In the genomic region with DNA sequence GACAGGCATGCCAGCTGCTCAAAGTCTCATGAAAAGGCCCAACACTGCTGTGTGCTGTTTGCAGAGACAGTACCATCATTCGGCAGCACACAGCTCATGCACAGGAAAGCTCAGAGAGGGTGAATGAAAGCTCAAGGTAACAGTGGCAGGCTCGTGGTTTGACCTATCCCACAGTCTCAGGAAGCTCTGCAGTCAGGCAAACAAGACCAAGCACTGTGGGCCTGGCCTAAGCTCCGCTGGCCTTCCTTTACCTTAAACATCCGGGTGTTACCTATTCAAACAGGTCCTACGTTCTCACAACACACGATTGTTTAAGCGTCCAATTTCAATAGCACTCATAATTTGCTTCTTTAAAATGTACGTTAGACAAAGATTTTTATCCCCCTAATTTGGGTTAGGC, we compare ENCODE assay signal across 10 mouse cellular contexts. TPM values are rescaled to one million over a fixed set of nuclear protein-coding genes. Genes with fewer than 3 reads are reported as not detected.
DNase-seq lines count a peak whose midpoint lies in the region; ATAC-seq and TF ChIP-seq lines count a peak whose summit lies in the region.
"Had no signal": no experiment of that assay in that cellular context is flagged by ENCODE, and none has a peak within 500 bp of the region (broad histone marks: within the 10 kb centered on the region; RNA-seq: fewer than 3 reads in every experiment).

No protein-coding gene starts in this region.

- H3K27ac ChIP-seq in hindbrain, embryonic 14.5 days, result no peak overlapping the region
- no peak overlapping the region for H3K27ac ChIP-seq in hindbrain, embryonic 12.5 days
- peak overlapping the region; percentile 89 for H3K27ac ChIP-seq in stomach, embryonic 16.5 days (ENCODE audit: low read length)

- 0 out of 2 replicates have a peak overlapping the region, but pooled peaks have one; percentile 14 for H3K4me2 ChIP-seq in hindbrain, embryonic 14.5 days (replicated peaks)
- H3K4me2 ChIP-seq in hindbrain, embryonic 12.5 days (replicated peaks), result no peak overlapping the region
- H3K4me2 ChIP-seq in stomach, embryonic 16.5 days (ENCODE audit: low read depth, low read length), result peak overlapping the region; percentile 81; the same call in 1 of the 2 replicates

- DNase-seq in CD4-positive, CD25-positive, alpha-beta regulatory T cell, adult 2 months (ENCODE audit: low read depth, low spot score), result peak; percentile 8
- DNase-seq in hindbrain, embryonic 14.5 days (ENCODE audit: low spot score), result no peak
- DNase-seq in thymus, postnatal 0 days (ENCODE audit: low spot score), result peak; percentile 17
- no peak for DNase-seq in thymus, postnatal 14 days
- no peak for DNase-seq in lung, adult 2 months
- DNase-seq: lung, postnatal 14 days; right cerebral cortex, postnatal 14 days had no signal

- no peak overlapping the region for H3K9ac ChIP-seq in hindbrain, embryonic 14.5 days
- no peak overlapping the region for H3K9ac ChIP-seq in hindbrain, embryonic 12.5 days
- H3K9ac ChIP-seq in stomach, embryonic 16.5 days (ENCODE audit: low read length), result peak overlapping the region; percentile 52

- H3K27me3 ChIP-seq in hindbrain, embryonic 14.5 days (ENCODE audit: control insufficient read depth, insufficient read depth, low read length), result no peaks in the 10 kb centered on the region
- no peaks in the 10 kb centered on the region for H3K27me3 ChIP-seq in hindbrain, embryonic 12.5 days
- H3K27me3 ChIP-seq in stomach, embryonic 16.5 days (ENCODE audit: control insufficient read depth, insufficient read depth, low read length), result no peaks in the 10 kb centered on the region

- no peak for TF ChIP-seq CTCF in lung, adult 2 months (IDR thresholded peaks at IDR 0.05; ENCODE audit: insufficient read depth, low read length)

- 79% methylated on average over 8 of the region's 8 CpGs for WGBS in hindbrain, embryonic 14.5 days
- 85% methylated on average over 8 of the region's 8 CpGs for WGBS in hindbrain, embryonic 12.5 days
- 62% methylated on average over 8 of the region's 8 CpGs for WGBS in stomach, embryonic 16.5 days
- WGBS in lung, adult 2 months, result 73% methylated on average over 8 of the region's 8 CpGs

- TF ChIP-seq POLR2A in lung, adult 2 months (IDR thresholded peaks at IDR 0.05; ENCODE audit: borderline replicate concordance, extremely low read depth, low read depth, low read length), result no peak

- H3K36me3 ChIP-seq in hindbrain, embryonic 14.5 days (replicated peaks; ENCODE audit: control insufficient read depth, insufficient read depth), result no peaks in the 10 kb centered on the region
- H3K36me3 ChIP-seq in hindbrain, embryonic 12.5 days, result 0 out of 2 replicates have a peak, but pooled peaks cover under 1% of the 10 kb centered on the region
- no peaks in the 10 kb centered on the region for H3K36me3 ChIP-seq in stomach, embryonic 16.5 days (ENCODE audit: control insufficient read depth, insufficient read depth, low read length)

- no peaks in the 10 kb centered on the region for H3K9me3 ChIP-seq in hindbrain, embryonic 14.5 days (ENCODE audit: control insufficient read depth, low read length)
- H3K9me3 ChIP-seq in hindbrain, embryonic 12.5 days (replicated peaks), result no peaks in the 10 kb centered on the region
- no peaks in the 10 kb centered on the region for H3K9me3 ChIP-seq in stomach, embryonic 16.5 days (replicated peaks; ENCODE audit: control insufficient read depth, low read length)

- no peak for ATAC-seq in CD4-positive, CD25-positive, alpha-beta regulatory T cell, adult 4 months
- ATAC-seq in hindbrain, embryonic 14.5 days (ENCODE audit: low FRiP score), result no peak
- no peak for ATAC-seq in hindbrain, embryonic 12.5 days (ENCODE audit: low FRiP score)
- no peak for ATAC-seq in stomach, embryonic 16.5 days (ENCODE audit: insufficient read depth, low FRiP score)

- peaks cover 25% of the 10 kb centered on the region for H3K4me1 ChIP-seq in hindbrain, embryonic 14.5 days (replicated peaks; ENCODE audit: control insufficient read depth, insufficient read depth, low read length)
- peaks cover 38% of the 10 kb centered on the region for H3K4me1 ChIP-seq in hindbrain, embryonic 12.5 days
- peaks cover 26% of the 10 kb centered on the region for H3K4me1 ChIP-seq in stomach, embryonic 16.5 days (ENCODE audit: control insufficient read depth, insufficient read depth, low read length)
- peaks cover 25% of the 10 kb centered on the region for H3K4me1 ChIP-seq in lung, adult 2 months (ENCODE audit: control insufficient read depth, insufficient read depth, low read length)

- H3K4me3 ChIP-seq in hindbrain, embryonic 14.5 days (replicated peaks; ENCODE audit: low read length), result no peak overlapping the region
- no peak overlapping the region for H3K4me3 ChIP-seq in hindbrain, embryonic 12.5 days
- no peak overlapping the region for H3K4me3 ChIP-seq in stomach, embryonic 16.5 days (replicated peaks; ENCODE audit: low read length)
- no peak overlapping the region for H3K4me3 ChIP-seq in lung, adult 2 months (replicated peaks; ENCODE audit: extremely low read depth, low read depth, low read length)

RNA-seq across cellular contexts. Expression of gene Appl2, which starts 4.4 kb away (rescaled TPM):
- polyA plus RNA-seq in CD4-positive, CD25-positive, alpha-beta regulatory T cell, adult 4 months (2017; shearing (Covaris generic)), result 1 to 10 TPM; 4.0 to 7.8 TPM
- 37.1 and 39.9 TPM in 2 replicates for polyA plus RNA-seq in hindbrain, embryonic 14.5 days (2014; fragmentation: Nextera tagmentation; extraction: Ambion mirVana)
- polyA plus RNA-seq in hindbrain, embryonic 12.5 days (2016; fragmentation: Nextera tagmentation; extraction: Ambion mirVana), result 58.6 and 64.5 TPM in 2 replicates
- 7.5 and 9.3 TPM in 2 replicates for polyA plus RNA-seq in thymus, postnatal 0 days (2015; fragmentation: Nextera tagmentation; extraction: Ambion mirVana)
- polyA plus RNA-seq in stomach, embryonic 16.5 days (2015; fragmentation: Nextera tagmentation; extraction: Ambion mirVana), result 81.9 and 86.7 TPM in 2 replicates
- polyA plus RNA-seq in lung, adult 2 months (2012; rRNA removed), result 34.8 and 39.1 TPM in 2 replicates

Comparison
In these comparisons a context has a peak if more than half of its experiments do, and no peak if none do; other contexts are left out.
1. DNase-seq: peak in CD4-positive, CD25-positive, alpha-beta regulatory T cell, adult 2 months (single experiment) and thymus, postnatal 0 days (single experiment); none in hindbrain, embryonic 14.5 days (single experiment), thymus, postnatal 14 days (single experiment) and lung, adult 2 months (single experiment).